Mouse (Mus musculus) cerebellum, adult 11-12 months (tissue): ENCODE results near the gene Sema4d.

Experiments used
- DNase-seq: peaks from one replicate; pipeline ENCODE4 v3.0.0; 2022

Sema4d gene

DNA sequence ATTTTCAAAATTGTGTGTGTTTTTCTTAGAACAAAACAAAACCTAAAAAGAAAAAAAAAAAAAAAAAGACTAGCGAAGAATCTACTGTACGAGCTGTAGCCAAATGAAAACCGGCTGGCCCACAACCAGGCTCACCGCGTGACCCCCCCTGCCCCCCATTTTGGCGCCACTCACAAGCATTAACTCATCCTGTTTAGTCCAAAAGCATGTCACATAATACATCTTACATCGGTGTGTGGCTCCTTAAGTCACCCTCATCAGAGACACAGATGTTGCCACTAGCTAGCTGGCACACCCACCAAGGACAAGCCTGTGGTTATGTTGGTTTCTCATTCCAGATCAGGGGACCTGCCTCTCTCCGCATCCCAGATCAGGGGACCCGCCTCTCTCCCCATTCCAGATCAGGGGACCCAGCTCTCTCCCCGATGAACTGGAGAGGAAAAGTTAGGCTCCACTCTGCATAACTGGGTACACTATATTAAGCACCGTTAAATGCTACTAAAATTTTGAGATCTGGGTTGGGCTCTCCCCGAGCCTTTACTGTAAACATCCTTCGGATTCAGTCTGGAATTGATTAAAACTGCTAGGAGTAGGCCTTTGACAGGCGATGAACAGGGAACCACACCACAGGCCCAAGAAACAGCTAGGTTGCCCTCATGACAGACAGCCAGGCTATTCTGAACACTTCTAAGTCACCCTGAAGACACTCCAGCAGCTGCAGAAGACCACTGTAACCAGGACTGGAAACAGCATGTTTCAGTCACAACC is 43.8 kb downstream of the Sema4d start:
- no peak for DNase-seq

DNA sequence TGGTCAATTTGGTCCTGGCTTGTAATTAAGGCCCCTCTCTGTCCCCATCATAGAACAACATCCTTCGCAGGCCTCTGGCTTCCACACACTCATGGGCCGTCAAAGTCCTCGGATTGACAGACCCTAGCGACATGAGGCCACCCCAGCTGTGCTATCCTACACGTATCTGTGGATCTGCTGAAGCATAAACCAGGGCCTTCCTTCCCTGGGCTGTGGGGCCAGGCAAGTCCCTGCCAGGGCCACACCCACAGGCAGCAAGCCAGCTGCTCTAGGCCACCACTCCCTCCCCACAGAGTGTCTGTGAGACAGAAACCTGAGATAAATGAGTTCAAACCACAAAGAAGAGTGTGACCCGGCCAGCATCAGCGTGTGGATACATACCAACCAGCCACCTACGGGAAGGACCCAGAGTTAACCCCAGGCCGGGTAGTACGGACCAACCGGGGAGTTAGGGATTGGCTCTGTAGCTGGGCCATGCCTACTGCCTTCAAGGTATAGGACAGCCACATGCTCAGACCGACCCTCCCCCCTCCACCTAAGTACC is 45.5 kb downstream of the Sema4d start:
- peak; percentile 62 for DNase-seq

DNA sequence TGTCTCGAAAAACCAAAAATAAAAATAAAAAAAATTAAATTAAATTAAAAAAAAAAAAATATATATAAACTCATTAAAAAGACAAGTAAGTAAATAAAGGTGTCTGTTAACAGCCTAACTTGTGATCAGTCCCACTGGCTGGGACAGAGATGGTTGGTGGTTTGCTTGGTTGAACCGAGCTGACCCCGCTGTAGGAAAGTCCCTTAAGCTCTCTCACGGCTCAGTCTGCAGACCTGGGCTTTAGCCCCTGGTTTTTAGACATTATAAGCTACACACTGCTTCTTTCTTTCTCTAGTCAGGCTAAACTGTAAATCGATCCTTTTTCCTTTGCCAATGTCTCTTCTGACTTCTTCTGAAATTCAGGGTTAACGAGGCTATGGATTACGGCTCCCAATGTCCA is 46.5 kb downstream of the Sema4d start:
- no peak for DNase-seq

DNA sequence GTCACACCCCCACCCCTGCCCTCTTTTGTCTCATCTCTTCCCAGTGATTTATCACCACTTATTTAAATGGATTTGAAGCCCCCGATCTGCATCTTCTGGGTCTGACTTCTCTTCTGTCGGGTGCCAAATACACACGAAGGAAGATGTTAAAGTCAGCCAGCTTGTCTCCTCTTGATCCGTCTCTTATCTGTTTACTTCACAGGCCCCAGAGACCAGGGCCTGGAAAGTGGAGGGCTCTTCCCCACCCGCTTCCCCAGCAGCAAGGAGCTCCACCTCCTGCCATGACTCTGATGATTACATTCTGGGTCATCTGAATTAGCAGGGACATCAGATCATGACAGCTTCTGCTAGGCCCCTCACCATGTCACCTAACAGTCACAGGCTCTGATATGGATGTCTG is 47.7 kb downstream of the Sema4d start:
- DNase-seq = no peak

DNA sequence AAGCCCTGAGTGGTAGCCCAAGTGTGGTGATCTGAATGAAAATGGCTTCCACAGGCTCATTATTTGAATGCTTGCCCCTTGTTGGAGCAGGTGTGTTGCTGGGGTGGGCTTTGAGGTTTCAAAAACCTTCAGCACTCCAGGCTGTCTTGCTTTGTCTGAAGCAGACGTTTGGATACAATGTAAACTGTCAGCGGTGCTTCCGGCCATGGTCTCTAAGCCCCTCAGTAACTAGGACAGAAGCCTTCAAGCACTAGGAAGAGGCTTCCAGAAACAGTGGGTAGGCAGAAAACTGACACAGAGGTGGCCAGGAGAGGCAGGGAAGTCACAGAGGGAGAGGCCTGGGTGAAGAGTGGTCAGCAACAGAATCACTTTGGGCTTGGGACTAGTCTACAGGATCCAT is 49.7 kb downstream of the Sema4d start:
- no peak for DNase-seq

DNA sequence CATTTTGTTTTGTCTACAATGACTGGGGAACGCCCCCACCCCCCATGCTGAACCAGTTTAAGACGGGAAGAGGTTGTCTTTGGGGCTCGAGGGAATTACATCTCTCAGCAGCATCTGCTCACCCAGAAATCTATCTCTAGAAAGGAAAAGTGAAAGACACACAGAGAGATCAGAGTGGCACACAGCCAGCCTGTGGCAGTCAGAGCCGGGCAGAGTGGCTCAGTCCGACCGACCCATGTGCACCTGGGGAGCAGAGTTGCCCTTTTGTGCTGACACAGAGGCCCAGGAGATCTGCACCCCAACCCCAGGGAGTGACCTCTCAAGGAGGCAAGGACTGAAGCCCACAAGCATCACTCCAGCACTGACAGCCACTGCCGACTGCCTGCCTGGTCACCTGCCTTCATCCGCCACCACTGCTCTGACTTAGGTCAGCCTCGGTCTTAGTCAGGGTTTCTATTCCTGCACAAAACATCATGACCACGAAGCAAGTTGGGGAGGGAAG is 50.9 kb downstream of the Sema4d start:
- DNase-seq = peak; percentile 29

DNA sequence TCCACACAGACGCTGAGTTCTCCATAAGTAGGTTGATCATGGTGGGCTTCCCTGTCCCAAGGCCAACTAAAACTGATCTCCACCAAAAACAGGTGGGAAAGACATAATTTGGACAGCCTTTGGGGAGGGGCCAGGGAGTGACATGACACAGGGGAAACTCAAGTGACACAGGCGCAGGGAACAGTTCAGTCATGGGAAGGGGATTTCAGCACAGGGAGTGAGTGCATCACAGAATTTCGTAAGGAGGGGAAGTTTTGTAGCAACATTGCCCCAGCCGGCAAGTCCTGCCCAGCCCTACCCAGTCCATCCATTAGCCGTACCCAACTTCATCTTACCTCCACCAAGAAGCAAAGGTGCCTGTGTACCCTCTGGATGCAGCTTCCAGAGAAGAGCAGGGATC is 52.8 kb downstream of the Sema4d start:
- no peak for DNase-seq

DNA sequence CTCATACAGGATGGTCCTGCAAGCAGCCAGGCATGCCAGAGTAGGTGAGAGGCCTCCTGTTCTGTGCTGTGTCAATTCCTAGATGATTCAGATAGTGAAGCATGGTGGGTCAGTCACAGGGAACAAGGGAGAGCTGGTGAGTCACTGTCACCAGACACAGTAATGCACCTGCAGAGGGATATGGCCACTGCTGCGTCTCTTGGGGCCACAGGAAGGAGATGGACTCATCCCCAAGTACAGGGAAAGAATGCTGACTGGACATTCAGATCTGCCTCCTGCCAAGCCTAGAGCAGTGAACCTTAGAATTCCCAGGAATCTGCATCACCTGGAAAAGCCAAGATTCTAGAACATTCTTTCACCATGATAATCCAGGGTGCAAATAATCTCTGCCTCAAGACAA is 53.8 kb downstream of the Sema4d start:
- DNase-seq = no peak

DNA sequence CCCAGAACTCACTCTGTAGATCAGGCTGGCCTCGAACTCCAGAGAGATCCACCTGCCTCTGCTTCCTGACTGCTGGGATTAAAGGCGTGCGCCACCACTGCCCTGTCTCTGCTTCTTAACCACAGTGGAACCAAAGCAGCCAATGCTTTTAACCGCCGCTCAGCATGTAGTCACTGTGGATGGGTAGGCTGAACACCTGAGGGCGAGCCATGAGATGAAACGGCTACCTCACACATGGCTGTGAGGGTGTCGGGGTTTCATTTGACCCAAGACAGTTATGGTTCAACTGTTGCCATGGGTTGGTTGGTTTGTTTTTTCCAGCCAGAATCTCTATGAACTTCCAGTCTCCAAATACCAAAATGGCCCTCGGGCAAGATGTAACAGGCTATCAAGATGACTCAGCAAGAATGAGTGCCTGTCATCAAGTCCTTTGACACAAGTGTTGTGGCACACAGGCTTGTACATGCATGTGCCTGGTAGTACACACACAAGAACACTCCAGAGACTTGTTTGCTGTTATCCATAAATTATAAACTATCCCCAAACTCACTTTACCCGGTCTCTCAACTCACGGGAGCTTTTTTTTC is 54.9 kb downstream of the Sema4d start:
- DNase-seq = no peak

GRCm38 (mm10) chr13:51737949-51738513 is 55.5 kb downstream of the Sema4d start:
- no peak for DNase-seq

DNA sequence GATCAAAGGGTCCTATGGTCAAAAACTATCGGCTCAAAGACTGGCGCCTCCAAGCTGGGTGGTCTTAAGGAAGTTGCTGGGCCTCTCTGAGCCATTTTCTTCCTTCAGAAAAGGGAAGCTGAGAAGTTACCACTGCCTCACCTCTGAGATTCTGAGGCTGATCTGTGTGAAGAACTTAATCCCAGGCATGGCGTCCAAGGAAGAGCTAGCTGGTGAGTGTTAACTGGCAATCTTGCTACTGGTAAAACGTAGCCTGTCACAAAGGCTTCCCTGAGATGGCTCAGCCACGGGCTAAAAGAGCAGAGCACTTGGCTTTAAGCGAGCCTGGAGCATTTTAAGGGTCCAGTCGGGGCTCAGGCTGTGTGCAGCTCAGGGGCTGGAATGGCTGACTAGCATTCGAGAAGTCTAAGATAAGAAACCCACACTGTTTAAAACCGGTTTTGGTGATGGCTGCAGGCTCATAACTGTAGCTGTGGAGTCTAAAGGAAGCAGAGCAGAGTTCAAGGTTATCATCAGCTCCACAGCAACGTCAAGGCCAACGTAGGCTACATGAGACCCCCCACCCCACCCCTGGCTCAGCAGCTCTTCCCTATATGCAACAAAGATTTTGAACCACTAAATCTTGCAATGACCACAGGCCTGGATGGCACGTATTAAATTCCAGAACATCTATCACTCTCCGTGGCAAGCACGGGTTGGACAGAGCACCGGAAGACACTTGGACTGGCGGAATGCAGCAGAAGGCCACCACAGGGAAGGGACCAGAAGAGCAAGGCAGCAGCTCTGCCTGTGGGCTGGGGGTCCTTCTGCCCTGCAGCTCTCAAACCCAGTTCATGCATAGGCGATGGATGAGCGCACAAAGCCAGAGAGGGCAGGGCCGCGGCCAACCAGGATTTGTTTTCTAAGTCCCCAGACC is 56.3 kb downstream of the Sema4d start:
- DNase-seq = peak; percentile 27

DNA sequence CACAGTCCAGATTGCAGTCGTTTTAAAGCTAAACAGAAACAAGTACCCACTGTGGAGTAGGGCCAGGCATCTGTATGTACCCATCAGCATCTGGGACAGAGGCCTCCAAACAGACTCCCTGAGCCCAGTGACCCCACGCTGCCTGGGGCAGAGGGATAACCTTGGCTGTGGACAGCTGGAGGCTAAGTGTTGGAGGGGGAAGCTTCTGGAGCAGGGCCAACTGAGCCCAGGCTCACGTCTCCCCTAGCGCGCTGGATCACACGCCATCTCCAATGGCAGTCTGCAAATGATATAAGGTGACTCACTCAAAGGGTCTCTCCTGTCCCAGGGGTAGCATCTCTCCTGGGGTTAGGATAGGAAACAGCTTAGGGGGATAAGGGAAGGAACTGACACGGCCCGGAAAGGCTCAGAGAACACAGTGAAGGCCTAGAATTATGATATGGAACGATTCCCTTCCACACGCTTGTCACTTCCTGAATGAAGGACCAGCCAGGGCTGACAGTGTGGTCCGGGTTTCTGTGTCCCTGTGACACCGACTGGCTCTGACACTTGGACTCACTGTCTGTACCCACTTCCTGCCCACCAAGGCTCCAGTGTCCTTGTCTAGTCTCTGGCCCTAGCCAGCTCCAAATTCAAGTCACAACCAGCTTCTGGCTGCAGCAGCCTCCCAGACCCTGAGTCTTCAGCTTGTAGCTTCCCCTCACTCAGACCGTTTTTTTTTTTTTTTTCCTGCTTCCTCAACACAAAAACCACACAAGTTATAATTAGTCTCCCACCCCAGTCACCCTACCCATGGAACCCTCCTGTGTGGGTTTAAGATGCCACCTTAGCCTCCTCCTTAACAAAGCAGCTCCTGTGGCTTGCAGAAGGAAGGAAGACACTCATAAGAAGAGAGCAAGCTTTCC is 57.3 kb downstream of the Sema4d start:
- DNase-seq = peak; percentile 41

- DNase-seq = no peak
These were observed 59.0 kb downstream of the Sema4d start for GRCm38 (mm10) chr13:51734556-51734955.

- DNase-seq = peak; percentile 34
These were observed 61.4 kb downstream of the Sema4d start for GRCm38 (mm10) chr13:51732097-51732664.

DNA sequence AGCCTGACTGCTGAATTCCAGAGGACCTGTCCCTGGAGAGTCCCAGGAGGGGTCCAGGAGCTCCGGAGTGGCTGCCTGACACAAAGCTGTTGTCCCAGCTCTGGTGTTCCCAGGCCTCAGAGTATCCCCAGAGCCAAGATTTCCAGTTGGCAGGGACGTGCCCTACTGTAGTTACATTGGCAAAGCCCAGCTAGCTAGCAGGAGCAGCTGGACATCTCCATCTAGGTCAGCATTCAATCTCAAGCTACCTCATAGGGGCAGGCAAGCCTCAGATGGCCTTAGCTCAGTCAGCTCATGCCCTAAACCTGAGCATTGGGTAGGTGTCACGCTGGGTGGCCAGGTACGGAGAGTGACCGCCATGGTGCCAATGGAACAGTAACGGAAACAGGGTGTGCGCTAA is 62.1 kb downstream of the Sema4d start:
- DNase-seq = peak; percentile 92

DNA sequence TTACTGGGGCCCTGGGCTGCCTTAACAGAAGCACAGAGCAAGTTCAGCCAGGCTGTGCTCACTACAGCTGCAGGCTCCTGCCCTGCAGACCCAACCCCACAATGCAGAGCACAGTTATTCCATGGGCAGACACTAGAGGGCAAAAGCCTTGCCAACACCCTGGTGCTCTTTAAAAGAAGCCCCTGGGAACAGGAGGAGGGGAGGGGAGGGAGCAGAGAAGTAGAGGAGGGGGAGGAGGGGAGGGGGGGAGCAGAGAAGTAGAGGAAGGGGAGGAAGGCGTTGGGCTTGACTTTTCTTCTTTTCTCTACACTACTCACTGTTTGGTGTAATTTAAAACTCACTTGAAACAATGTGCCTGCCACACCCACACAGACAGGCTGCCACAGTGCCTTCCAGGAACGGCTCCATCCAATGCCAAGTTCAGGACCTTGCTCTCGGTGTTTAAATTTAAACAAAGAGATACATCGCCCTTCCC is 63.6 kb downstream of the Sema4d start:
- no peak for DNase-seq

DNA sequence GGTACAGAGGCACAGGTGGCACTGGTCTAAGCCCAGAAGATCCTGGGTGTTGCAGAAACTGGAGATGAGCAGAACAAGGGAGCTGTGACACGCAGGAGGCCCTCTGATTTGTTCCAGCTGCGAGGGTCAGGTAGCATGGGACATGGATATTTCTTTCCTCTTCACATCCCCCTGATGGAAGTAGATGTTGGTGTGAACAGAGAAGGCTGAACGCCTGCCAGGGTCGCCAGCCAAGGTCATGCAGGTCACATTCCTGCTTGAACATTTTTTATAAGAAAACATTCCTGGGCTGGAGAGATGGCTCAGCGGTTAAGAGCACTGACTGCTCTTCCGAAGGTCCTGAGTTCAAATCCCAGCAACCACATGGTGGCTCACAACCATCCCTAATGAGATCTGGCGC is 66.2 kb downstream of the Sema4d start:
- no peak for DNase-seq

- peak; percentile 38 for DNase-seq
These were observed 67.5 kb downstream of the Sema4d start for GRCm38 (mm10) chr13:51725926-51726574.

DNA sequence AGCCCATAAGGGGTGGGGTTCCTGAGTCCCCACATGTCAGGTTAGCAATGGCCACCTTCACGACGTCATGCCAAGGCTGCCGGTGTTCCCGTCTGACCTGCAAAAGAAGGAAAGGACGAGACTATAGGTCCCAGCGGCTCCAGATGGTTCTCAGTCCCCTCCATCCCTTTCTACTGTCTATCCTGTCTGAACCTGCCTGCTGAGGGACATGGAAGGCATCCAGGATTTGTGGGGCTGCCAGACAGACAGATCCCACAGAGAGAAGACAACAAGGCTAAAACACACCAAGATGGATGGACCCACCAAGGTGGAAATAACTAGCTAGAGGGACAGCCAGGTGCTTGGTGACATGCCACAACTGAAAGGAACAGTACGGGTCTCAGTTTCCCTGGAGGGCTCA is 68.1 kb downstream of the Sema4d start:
- peak; percentile 56 for DNase-seq

DNA sequence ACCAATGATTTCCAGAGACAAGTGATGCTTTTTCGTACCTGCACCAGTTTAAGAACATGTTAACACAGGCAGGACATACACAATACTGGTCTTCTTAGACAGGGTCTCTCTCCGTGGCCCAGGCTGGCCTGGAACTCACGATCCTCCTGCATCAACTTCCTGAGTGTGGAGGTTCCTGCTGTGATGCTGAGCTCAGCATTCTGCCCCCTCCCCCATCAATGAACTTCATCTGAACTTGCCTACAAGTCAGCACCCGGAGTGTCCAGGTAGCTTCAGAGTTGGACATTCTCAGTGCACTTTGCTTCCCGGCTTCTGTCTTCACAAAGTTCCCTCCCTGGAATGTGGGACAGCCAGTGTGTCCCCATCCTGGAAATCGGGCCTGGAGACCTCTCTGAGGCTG is 69.0 kb downstream of the Sema4d start:
- DNase-seq = no peak

DNA sequence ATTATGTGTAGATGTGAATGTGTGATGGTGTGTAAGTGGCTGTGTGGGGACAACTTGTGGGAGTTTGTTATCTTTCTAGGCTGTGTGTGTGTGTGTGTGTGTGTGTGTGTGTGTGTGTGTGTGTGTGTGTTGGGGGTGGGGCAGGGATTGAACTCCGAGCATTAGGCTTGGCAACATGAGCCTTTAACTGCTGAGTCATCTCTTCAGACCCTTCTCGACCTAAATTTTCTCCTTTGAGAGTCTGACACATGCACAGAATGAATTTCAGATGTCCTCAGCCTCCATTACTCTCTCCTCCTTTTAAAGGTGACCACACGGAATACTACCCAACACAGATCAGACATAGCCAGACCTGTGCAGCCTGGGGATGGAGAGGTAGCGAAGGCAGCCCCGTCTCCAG is 70.4 kb downstream of the Sema4d start:
- DNase-seq = no peak
